ENCODE assay signal across 9 mouse cellular contexts in genomic region chr14:55629312-55629711, GRCm38 (mm10). TPM values are rescaled to one million over a fixed set of nuclear protein-coding genes. Genes with fewer than 3 reads are reported as not detected.
A peak's percentile ranks its signal among the peaks of the same experiment; 100 is the strongest.
DNase-seq lines count a peak whose midpoint lies in the region; ATAC-seq lines count a peak whose summit lies in the region.
"Had no signal": no experiment of that assay in that cellular context is flagged by ENCODE, and none has a peak within 500 bp of the region (broad histone marks: within the 10 kb centered on the region; RNA-seq: fewer than 3 reads in every experiment).

No protein-coding gene starts in this region.

- H3K27me3 ChIP-seq in liver, embryonic 12.5 days (replicated peaks) = no peaks in the 10 kb centered on the region
- H3K27me3 ChIP-seq: heart, embryonic 15.5 days had no signal

- no peak for ATAC-seq in cerebellum, adult (ENCODE audit: insufficient number of reproducible peaks, low FRiP score, low TSS enrichment)
- no peak for ATAC-seq in liver, embryonic 12.5 days
- peak; percentile 65 to 74; a peak in 2 of 4 replicates for ATAC-seq in hematopoietic stem cell, adult 5-6 weeks (replicated peaks in 1 of 2; ENCODE audit: insufficient read depth in 1 of 2, low FRiP score in 2 of 2, low TSS enrichment in 1 of 2, low read depth in 1 of 2, poor library complexity in 2 of 2, severe bottlenecking in 2 of 2)
- peak; percentile 90 for ATAC-seq in megakaryocyte, adult 5-6 weeks (ENCODE audit: poor library complexity, severe bottlenecking)

- DNase-seq in cerebellum, adult 9-10 months = peak; percentile 36
- DNase-seq in liver = peak; percentile 68
- peak; percentile 66 to 77 for DNase-seq in adrenal gland, postnatal 36 days
- peak; percentile 82 for DNase-seq in thymus, postnatal 25 days

- no peak overlapping the region for H3K4me2 ChIP-seq in liver, embryonic 12.5 days
- H3K4me2 ChIP-seq: heart, embryonic 15.5 days had no signal

- no peaks in the 10 kb centered on the region for H3K9me3 ChIP-seq in liver, embryonic 12.5 days (replicated peaks)
- H3K9me3 ChIP-seq: heart, embryonic 15.5 days had no signal

- H3K9ac ChIP-seq in liver, embryonic 12.5 days = no peak overlapping the region
- H3K9ac ChIP-seq: heart, embryonic 15.5 days had no signal

- H3K36me3 ChIP-seq in liver, embryonic 12.5 days = peaks cover 100% of the 10 kb centered on the region

- H3K27ac ChIP-seq in liver, embryonic 12.5 days = no peak overlapping the region
- H3K27ac ChIP-seq: heart, embryonic 15.5 days had no signal

- peaks cover 30% of the 10 kb centered on the region for H3K4me1 ChIP-seq in liver, embryonic 12.5 days

- H3K4me3 ChIP-seq in liver, embryonic 12.5 days = no peak overlapping the region
- H3K4me3 ChIP-seq: heart, embryonic 15.5 days had no signal

- 39% methylated on average over 5 of the region's 5 CpGs for WGBS in liver, embryonic 12.5 days (ENCODE audit: insufficient replicate concordance)

RNA-seq across cellular contexts. Expression of gene Ipo4, which starts 6.4 kb away (rescaled TPM):
- polyA plus RNA-seq in liver, embryonic 12.5 days (2016; fragmentation: Nextera tagmentation; extraction: Ambion mirVana) = 46.0 and 48.8 TPM in 2 replicates
- total RNA-seq in adrenal gland, postnatal 36 days (2021) = 100 to 1,000 TPM; 112 to 157 TPM
- 14.3 and 35.2 TPM in 2 replicates for total RNA-seq in hematopoietic stem cell, adult 5-6 weeks (2017)
- total RNA-seq in megakaryocyte, adult 5-6 weeks (2015) = 8.8 and 11.4 TPM in 2 replicates
- total RNA-seq in megakaryocyte, adult 5-6 weeks (2017) = 2.1 and 5.1 TPM in 2 replicates

RNA-seq across cellular contexts. Expression of gene Gm49378, which starts 8.4 kb away (rescaled TPM):
- polyA plus RNA-seq in liver, embryonic 12.5 days (2016; fragmentation: Nextera tagmentation; extraction: Ambion mirVana) = 1.8 and 2.8 TPM in 2 replicates
- not detected for total RNA-seq in adrenal gland, postnatal 36 days (2021)
- total RNA-seq in hematopoietic stem cell, adult 5-6 weeks (2017) = 1.8 and 8.2 TPM in 2 replicates
- total RNA-seq in megakaryocyte, adult 5-6 weeks (2015) = 1.3 and 4.3 TPM in 2 replicates
- total RNA-seq in megakaryocyte, adult 5-6 weeks (2017) = 0.84 and 1.7 TPM in 2 replicates

RNA-seq across cellular contexts. Expression of gene Rec8, which starts 11.5 kb away (rescaled TPM):
- polyA plus RNA-seq in liver, embryonic 12.5 days (2016; fragmentation: Nextera tagmentation; extraction: Ambion mirVana) = 1.8 and 3.2 TPM in 2 replicates
- 1 to 10 TPM; 5.8 to 6.6 TPM for total RNA-seq in adrenal gland, postnatal 36 days (2021)
- total RNA-seq in hematopoietic stem cell, adult 5-6 weeks (2017) = 15.4 and 17.9 TPM in 2 replicates
- total RNA-seq in megakaryocyte, adult 5-6 weeks (2015) = 0.42 and 2.2 TPM in 2 replicates
- 0.15 and 2.2 TPM in 2 replicates for total RNA-seq in megakaryocyte, adult 5-6 weeks (2017)

RNA-seq across cellular contexts. Expression of gene Tm9sf1, which starts 14.3 kb away (rescaled TPM):
- polyA plus RNA-seq in liver, embryonic 12.5 days (2016; fragmentation: Nextera tagmentation; extraction: Ambion mirVana) = 64.9 and 69.7 TPM in 2 replicates
- 10 to 100 TPM; 83.2 to 98.1 TPM for total RNA-seq in adrenal gland, postnatal 36 days (2021)
- total RNA-seq in hematopoietic stem cell, adult 5-6 weeks (2017) = 48.5 and 55.1 TPM in 2 replicates
- 35.3 and 41.1 TPM in 2 replicates for total RNA-seq in megakaryocyte, adult 5-6 weeks (2015)
- total RNA-seq in megakaryocyte, adult 5-6 weeks (2017) = 50.8 and 53.5 TPM in 2 replicates

RNA-seq across cellular contexts. Expression of gene Tssk4, which starts 20.7 kb away (rescaled TPM):
- 0.18 and 0.30 TPM in 2 replicates for polyA plus RNA-seq in liver, embryonic 12.5 days (2016; fragmentation: Nextera tagmentation; extraction: Ambion mirVana)
- 1 to 10 TPM; 1.6 to 1.7 TPM for total RNA-seq in adrenal gland, postnatal 36 days (2021)
- total RNA-seq in hematopoietic stem cell, adult 5-6 weeks (2017) = 0.40 and 0.94 TPM in 2 replicates
- 1.0 and 1.4 TPM in 2 replicates for total RNA-seq in megakaryocyte, adult 5-6 weeks (2015)
- 0.26 and 0.89 TPM in 2 replicates for total RNA-seq in megakaryocyte, adult 5-6 weeks (2017)

Comparison
In these comparisons a context has a peak if more than half of its experiments do, and no peak if none do; other contexts are left out.
1. ATAC-seq: peak in hematopoietic stem cell, adult 5-6 weeks (2 of 2) and megakaryocyte, adult 5-6 weeks (single experiment); none in cerebellum, adult (single experiment) and liver, embryonic 12.5 days (single experiment).
2. Peak in every context shown above with its lines, with median percentiles within 50 percentile points of each other: DNase-seq.